Mouse (Mus musculus) liver (tissue): ENCODE measurements around the gene Piezo1.

Source experiments
- DNase-seq: peaks from one replicate; pipeline ENCODE4 v3.0.0-alpha.2; 2020; ENCODE audit warnings: mixed read lengths

Piezo1 gene

DNA sequence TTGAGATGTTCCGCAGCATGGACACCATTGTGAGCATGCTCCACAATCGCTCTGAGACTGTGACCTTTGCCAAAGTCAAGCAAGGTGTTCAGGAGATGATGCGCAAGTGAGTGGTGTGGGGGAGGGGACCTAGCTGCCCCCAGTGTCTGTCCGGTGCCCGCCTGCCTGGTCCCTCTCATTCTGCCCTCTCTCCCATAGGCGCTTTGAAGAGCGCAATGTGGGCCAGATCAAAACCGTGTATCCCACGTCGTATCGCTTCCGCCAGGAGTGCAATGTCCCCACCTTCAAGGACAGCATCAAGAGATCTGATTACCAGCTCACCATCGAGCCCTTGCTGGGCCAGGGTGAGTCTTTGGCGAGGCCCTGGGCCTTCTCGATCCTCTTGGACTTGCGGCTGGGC lies 18.9 kb upstream of the Piezo1 start:
- no peak for DNase-seq

DNA sequence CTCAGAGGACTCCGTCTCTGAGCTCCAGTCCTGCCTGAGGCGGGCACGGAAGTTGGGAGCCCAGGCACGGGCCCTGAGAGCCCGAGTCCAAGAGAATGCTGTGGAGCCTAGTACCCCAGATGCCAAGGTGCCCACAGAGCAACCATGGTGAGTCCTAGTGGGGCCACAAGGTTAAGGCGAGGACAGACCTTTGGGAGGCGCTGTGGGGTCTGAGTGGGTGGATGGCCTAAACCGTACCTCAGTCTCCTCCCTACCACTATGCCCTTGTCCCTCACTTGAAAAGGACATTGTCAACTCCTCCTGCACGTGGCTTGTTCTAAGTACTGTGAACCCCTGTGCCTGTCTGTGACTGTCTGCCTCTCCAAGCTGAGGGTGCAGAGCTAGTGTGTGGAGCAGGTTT lies 18.2 kb upstream of the Piezo1 start:
- DNase-seq, result peak; percentile 44

DNA sequence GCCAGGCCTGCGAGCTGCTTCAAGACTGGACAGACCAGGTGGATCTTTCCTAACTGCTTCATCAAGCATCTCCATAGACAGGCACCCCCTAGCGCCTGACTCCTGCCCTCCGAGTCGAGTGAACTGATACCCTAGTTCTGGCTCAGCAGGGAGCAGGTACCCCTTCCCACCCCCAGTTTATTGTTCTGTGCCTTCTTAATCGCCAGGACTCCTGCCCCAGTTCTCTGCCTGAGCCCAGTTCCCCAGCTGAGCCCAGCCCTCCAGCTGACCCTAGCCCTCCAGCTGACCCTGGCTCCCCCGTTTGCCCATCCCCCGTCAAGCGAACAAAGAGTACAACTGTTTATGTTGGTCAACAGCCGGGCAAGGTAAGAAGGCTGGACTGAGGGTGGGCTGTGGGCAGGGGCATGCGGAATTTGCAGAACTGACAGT lies 17.8 kb upstream of the Piezo1 start:
- peak; percentile 65 for DNase-seq

DNA sequence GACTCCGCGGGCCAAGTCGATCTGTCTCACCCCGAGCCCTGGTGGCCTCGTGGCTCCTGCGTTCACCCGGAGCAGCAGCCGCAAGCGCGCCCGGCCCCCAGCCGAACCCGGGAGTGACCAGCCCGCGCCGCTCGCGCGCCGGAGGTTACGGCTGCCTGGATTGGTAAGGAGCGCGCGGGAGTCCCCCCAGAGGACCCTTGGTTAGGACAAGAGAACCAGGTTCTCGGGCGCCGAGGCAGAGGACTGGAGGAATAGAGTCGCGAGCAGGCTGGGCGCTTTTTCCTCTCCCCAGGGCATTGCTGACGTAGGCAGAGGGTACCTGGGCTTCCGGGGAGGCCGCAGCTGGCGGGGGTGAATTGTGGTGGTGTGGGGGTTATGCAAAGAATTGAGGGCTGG lies 17.0 kb upstream of the Piezo1 start:
- DNase-seq, result no peak

DNA sequence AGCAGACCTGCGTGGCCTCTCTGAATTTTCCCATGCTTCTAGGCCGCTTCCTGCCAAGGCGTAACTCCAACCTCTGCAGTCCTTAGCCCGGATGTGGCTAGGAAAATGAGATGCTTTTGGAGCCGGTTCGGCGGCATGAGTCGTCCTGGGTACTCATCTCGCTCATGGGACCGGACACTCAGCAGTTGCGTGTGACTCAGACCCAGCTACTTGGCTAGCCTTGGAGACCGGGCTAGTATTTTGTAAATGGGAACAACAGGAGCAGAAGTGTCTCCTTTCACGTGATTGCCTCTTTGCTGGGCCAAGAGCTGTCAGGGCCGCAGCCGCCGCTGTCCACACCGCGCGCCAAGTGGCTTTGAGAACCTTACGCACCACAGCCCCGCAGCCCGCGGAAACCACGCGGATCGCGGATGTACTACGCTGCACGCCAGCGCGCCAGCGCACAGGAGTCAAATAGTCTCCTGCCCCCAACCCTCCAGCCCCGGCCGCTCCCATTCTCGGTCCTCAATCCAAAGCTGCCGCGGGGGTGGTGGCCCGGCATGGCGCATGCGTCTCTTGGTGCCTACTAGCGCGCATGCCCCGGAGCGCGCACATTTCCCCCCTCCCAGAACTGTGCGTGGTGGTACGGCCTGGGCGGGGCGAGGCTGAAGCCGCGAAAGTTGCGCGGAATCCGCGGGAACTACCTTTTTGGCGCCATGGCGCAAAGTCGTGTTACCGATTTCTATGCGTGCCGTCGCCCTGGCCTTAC lies 16.4 kb upstream of the Piezo1 start, which contains the start of gene Cdt1:
Gene Cdt1, plus strand, starts transcription at position 655 of the 748 bp plus-strand sequence.
- DNase-seq, result peak; percentile 97

DNA sequence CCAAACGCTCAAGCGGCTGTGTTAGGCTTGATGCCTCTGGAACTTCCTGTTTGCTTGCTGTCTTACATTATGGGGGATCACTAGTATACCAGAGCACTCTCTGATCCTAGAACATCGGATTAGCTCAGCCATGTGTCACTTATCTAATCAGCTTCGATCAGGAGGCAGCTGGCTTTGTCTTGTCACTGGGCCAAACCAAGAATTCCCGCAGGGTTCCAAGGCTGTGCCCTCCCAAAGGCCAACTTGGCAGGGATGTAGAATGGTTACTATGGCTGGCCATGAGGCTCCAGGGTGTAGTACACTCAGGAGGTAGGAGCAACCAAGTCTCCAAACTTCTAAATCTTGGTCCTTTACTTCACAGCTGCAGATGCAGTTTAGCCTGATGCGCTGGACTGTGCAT lies 15.6 kb upstream of the Piezo1 start:
- no peak for DNase-seq

DNA sequence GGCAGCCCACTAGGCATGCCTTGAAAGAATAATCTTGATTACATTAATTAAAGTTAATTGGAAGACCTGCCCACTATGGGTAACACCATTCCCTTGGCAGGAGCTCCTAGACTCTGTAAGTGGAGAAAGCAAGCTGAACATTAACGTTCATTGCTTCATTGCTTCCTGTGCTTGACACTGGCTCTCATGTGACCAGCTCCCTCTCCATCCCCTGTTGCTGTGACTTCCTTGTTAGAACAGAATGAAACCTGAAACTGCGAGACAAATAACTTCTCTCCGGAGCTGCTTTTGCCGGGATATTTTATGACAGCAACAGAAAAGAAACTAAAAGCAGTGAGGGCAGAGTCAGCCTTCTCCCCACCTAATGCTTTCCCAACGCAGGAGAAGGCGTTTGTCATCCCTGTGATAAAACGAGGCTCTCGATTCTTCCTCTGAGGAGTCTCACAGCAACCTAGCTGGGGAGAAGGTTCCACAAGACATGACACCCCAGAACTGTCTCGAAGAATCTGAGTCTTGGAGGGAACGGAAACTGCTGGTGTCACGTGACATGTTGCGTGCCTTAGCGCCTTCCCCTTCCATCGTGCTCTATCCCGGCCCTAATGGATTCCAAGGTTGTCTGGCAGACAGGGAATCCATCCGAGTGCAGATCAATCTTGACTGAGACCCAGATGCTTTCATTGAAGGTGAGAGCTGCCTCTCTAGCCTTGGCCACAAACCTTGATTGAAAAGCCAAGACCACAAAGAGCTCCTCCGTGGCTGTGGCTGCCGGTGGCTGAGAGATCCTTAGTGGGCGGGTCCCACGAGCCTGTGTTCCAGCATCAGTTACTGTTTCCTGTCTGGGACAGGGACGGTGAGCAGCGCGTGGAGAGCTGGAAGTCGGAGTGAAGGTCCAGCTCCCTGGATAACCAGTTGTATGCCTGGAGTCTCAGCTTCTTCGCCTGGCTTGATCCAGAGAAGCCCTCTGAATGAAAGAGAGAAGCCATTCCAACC lies 13.5 kb upstream of the Piezo1 start:
- DNase-seq, result no peak

DNA sequence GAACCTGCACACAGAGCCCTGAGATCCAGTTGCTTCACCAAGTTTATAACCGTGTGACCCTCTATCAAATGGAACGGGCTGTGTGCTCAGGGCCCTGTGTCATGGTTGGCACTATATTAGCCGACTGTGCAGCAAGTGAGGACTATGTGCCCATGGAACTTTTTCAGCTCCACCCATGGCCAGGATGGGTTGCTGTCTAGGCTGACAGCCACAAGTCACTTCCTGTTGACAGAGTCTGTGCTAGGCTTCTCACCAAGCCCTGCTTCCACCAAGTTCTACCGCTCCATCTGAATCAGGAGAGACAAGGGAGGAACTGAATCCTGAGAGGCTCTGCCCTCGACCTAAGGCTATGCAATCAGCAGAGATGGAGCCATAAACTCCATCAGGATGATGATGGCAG lies 10.1 kb upstream of the Piezo1 start:
- no peak for DNase-seq

DNA sequence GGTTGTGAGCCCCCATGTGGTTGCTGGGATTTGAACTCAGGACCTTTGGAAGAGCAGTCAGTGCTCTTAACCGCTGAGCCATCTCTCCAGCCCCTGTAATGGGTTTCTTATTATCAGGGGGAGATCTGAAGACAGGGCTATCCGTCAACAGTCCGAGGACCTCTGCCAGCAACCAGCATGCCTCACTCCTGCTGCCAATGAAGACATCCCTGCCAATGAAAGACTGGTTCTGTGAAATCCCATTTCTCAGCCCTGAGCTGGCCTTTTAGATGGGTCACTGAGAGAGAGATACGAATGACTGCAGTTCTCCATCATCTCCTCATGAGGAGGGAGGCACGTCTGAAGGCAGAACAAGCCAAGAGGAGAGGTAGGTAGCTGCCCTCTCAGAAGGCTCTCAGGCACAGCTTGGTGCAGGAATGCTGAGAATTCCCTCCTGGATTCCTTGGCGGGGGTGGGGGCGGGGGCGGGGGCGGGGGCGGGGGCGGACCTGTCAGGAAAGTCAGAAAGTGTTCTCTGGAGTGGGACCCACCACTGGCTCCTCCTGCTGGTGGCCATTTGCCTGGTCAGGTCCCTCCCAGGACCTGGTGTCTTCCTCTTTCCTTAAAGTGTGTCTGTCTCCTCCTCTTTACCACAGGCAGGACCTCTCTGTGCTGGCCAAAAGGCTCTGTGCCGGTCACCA lies 7.7 kb upstream of the Piezo1 start:
- peak; percentile 53 for DNase-seq

DNA sequence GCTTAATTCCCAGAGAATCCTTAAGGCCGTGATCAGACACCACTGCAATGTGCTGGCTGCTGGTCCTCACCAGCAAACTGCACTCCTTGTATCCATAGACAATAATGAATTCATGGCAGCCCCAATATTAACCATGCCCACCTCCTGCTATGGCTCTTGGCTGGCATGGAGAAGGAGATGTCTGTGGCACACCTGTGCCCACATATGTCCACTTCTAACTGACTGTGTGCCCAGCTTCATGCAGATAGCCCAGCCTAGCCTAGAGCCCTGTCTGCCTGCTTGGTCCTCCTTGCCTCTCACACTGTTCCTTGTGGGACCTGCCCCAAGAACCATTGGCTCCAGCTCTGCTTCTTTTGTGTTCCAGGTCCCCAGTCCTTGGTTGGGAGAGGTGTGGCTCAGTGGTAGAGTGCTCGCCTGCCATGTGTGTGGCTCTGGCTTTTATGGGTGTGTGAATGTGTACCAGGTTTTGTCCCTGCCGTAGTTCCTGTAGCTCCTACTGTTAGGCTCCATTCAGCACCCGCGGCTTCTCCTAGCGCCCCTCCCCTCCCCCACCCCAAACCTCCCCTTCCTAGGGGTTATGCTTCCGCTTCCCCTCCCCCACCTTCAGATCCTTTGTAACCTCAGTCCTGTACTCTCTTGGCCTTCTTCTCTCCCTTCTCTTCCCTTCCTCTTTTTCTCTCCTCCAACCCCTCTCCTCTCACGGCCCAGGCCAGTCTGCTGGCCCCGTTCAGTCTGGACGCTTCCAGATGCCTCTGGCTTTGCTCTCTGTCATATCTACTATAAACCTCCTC lies 6.3 kb upstream of the Piezo1 start:
- DNase-seq, result peak; percentile 53

DNA sequence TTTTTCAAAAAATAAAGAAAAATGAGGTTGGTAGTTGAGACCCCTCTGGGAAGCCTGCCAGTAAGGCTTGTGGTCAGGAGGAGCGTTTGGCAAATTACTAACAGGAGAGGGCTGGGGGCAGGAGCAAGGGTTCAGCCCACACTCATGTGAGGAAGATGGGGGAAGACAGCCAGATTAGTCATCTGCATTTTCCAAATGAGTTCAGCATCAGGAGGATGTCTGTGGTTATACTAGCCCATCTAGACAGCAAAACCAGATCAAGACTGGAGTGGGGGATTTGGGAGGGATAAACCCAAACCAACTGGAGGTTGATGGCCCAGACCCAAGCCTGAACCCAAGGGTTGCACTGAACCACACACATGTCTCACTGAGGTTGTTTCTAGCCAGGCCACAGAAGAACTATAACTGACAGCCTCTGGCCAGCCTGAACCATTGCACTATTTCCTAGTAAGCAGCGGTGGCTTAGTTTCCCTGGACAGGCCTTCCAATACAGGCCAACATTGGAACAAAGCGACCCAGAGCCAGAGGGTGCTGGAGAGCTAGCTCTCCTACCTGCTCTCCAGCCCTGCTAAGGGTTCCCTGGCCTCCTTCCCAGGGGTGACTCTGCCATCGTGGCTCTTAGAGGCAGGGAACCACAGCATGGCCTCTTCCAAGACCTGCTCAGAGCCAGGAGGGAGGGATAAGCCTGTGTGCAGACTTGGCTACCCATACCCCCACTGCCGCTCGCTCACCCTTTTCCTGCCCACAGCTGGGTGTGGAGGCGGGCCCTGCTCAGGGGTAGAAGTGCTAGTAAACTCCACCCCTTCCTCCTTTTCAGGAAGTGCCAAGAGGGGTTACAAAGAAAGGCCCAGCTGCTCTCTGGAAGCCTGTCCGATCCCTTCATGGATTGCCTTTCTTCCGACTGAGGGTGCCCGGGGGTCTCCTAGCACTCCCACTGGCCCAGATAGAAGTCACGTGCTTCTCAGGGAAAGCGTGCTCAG lies 5.2 kb upstream of the Piezo1 start:
- peak; percentile 78 for DNase-seq

DNA sequence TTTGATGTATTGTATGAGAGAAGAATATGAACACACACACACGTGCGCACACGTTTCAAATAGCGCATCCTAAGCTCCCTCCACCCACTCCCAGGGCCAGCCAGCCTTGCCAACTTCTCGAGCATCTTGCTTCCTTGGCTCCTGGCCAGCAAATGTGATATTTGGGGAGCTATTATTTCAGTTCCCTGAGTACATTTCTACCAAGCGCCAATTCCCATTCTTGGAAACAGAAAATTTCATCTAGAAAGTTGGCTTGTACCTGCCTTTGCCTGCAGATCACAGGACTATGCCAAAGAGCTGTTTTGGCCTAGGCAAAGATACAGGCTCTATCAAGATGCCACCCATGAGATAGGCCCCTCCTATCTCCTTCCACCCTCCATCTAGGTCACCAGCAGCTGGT lies 3.7 kb upstream of the Piezo1 start:
- DNase-seq, result no peak

DNA sequence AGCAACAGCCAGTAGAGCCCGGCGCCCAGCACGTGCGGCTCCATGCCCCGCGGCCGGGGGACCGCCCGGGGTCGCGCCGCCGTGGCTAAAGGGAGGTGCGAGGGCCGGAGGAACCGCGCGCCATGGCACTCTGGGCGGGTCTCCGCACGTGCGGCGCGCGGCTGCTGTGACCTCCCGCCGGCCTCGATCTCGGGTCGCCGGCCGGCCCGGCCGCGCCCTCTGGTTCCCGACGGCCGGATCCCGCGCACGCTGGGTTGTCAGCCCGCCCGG lies 199 bp downstream of the Piezo1 start:
- no peak for DNase-seq

DNA sequence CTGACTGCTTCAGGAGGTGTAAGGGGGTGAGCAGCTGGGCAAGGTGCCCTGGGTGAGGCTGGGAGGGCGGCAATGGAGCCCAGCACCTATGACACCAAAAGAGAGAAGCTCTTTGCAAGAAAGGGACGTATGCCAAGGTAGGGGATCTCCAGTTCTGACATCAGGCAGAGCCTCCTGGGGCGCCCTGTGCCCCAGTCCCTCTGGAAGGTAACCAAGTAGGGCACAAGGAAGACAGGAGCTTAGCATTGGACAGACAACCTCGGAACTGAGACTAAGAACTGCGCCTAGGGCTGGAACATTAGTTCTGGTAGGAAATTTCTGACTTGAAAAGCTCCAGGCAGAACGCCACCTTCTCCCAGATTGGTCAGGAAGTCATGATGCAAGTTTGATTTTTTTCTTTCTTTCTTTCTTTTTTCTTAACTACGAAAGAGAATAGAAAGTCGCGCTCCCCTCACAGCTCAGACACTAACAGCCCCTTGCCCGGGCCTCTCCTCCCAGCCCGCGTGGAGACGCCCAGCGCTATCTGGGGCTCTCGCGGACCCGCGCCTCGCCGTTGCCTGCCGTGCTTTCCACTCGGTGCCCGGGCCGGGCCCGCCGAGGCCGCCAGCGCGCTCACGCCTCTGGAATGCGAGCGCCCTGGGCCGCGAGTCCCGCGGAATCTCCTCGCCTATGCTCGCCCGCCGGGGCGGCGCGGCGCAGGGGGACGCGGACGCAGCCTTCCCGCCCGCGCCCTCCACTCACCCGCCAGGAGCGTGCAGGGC lies 715 bp downstream of the Piezo1 start:
- DNase-seq, result peak; percentile 84

DNA sequence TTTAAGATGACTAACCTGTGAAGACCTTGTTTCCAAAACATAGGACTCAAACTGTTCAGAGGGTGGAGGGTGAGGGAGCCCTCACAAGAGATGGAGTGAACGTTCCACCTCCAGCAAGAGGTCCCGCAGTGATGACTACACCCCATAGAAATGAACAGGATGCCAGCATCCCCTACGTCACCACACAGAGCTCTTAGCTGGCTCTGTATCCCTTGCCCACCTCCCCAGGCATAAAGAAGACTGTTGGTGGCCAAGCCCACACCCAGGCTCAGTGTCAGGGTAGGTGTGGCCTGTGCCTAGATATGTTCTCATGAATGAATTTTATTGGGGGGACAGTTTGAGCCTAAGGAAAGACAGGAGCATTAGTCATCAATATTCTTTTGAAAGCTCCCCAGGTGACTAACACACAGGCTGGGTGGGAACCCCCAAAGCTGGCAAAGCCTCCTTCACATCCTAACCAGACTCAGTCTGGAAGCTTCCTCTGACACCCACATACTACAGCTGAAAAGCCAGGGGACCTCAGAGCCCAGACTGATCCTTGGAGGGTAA lies 2.2 kb downstream of the Piezo1 start:
- peak; percentile 68 for DNase-seq

DNA sequence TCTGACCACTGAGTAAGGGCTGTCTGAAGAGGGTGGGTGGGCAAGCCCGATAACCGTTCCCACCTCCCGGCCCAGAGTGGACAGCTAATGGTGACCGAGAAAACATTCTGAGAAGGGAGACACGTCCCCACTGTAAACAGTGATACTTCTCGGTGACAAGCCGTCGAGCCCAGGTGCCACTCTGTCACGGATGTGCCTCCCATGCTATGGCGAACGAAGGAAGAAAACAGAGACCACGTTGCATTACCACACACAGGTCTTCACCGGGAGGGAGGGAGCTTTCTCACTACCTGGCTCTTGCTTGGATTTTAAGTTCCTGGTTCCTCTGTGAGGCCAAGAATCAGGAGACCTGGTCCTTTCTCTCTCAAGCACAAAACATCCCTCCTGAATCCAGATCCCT lies 2.8 kb downstream of the Piezo1 start:
- no peak for DNase-seq

DNA sequence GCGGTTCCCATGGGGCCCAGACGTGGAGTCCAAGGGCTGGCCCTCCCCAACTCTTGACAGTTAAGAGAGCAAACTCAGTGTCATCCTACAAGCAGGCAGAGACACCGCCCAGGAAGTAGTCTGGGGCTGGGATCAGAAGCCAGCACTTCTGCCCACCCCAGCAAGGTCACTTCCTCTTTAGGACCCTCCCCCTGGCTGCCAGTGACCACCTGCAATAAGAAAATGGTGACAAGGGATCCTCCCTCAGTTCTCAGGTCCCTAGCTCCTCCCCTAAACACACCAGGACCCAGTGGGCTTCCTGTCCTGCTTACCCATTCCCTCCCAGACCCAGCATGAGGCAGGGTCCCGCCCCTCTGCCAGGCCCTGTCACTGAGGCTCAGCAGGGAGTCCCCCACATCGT lies 3.3 kb downstream of the Piezo1 start:
- peak; percentile 89 for DNase-seq

DNA sequence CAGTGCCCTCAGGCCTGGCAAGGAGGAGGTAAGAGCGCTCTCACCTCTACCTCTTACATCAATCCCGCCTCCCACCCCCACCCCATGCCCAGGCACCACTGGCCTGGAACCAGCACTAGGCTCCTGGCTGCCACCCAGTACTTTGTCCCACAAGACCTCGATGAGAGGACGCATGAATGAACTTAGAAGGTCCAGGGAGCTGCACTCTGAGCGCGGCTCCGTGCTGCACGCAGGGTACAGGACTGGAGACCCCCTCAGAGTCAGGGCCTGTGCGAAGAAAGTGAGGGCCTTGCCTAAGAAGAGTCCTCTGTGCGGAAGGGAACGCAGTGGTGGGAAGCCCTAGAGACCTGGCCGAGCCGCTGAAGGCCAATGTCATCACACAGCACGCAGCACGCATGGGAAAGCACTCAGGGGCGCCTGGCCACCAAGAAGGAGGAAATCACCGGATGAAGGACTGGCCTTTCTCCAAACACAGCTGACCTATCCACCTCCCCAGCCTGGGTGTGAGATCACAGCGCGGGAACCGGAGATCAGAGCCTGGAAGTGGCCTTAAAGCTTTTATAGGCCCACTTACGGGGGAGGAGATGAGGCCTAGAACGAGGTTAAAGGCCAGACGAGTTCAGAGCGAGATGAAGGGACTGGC lies 4.2 kb downstream of the Piezo1 start:
- DNase-seq, result peak; percentile 45

DNA sequence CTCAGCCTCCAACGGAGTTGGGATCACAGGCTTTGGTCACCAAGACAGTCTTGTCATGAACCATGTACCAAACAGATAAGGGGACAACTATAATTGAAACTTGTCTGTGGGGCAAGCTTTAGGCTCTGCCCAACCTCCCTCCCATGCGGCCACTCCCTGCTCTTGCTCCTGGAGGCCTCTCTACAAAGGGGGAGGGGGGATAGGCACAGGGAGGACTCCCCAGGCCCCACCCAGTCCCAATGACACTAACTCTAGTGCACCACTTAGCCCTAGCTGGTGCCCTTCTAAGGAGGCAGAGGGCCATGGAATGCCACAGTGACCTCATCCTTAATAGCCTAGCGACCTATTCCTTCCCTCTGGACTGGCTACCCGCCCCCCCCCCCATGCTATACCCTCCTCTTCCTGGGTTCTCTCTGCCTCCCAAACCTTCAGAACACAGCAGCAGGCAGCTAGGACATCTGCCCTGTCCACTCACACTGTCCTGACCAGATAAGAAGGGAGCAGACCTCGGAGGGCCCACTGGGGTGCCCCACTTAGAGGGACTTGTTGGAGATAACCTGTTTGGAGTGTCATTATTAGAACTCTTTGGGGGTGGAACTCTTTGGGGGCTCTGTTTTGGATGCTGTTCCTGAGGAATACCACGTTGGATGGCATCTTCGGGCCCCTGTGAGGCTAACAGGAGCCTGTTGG lies 4.9 kb downstream of the Piezo1 start:
- DNase-seq, result peak; percentile 91
